Mouse (Mus musculus) stomach, postnatal 0 days (tissue): ENCODE measurements around the gene Add2. TPM values are rescaled to one million over a fixed set of nuclear protein-coding genes. Genes with fewer than 3 reads are reported as not detected.
"Not testable (repeated sequence)": the region's sequence is repeated elsewhere in the genome, so short reads cannot be mapped to it uniquely, and the experiment has no call there.

Experiments
- ATAC-seq: fragments of 200-750 bp; cut with Nextera tagmentation; 2 replicates; pipeline ENCODE4 v1.8.0; 2017; ENCODE audit not compliant: low FRiP score, low TSS enrichment
- DNase-seq: peaks from one replicate; pipeline ENCODE4 v3.0.0-alpha.2; 2016; ENCODE audit warnings: low spot score
- H3K27ac ChIP-seq: fragments of 300-500 bp; sonication (generic); replicated peaks from 2 replicates; pipeline ENCODE4 v1.5.1; 2014; ENCODE audit warnings: mild to moderate bottlenecking, control low read depth
- H3K27me3 ChIP-seq: fragments of 300-500 bp; sonication (generic); 2 replicates; pipeline ENCODE4 v1.6.1; 2014; ENCODE audit warnings: low read length; ENCODE audit not compliant: control insufficient read depth, insufficient read depth
- H3K36me3 ChIP-seq: fragments of 300-500 bp; sonication (generic); 2 replicates; pipeline ENCODE4 v1.6.1; 2014; ENCODE audit warnings: low read length, mixed read lengths; ENCODE audit not compliant: control insufficient read depth, insufficient read depth
- H3K4me1 ChIP-seq: fragments of 300-500 bp; sonication (generic); replicated peaks from 2 replicates; pipeline ENCODE4 v1.6.1; 2014; ENCODE audit warnings: antibody characterized with exemption; ENCODE audit not compliant: control insufficient read depth, insufficient read depth
- H3K4me2 ChIP-seq: fragments of 300-500 bp; sonication (generic); replicated peaks from 2 replicates; pipeline ENCODE4 v1.6.1; 2014; ENCODE audit warnings: low read depth, mild to moderate bottlenecking, control low read depth, moderate library complexity
- H3K4me3 ChIP-seq: fragments of 300-500 bp; sonication (generic); 2 replicates; pipeline ENCODE4 v1.5.1; 2014; ENCODE audit warnings: low read depth, low read length, control low read depth
- H3K9ac ChIP-seq: fragments of 300-500 bp; sonication (generic); 2 replicates; pipeline ENCODE4 v1.6.1; 2014; ENCODE audit warnings: mild to moderate bottlenecking, low read length, control low read depth, mixed read lengths
- H3K9me3 ChIP-seq: fragments of 300-500 bp; sonication (generic); 2 replicates; pipeline ENCODE4 v1.6.1; 2016; ENCODE audit warnings: low read length; ENCODE audit not compliant: control insufficient read depth
- CTCF ChIP-seq: IDR thresholded peaks from 2 replicates; pipeline ENCODE4 v1.5.1; 2016; ENCODE audit warnings: antibody characterized with exemption, low read depth, mild to moderate bottlenecking, moderate library complexity
- EP300 ChIP-seq: optimal IDR thresholded peaks from 2 replicates; pipeline ENCODE3; 2016; ENCODE audit warnings: antibody characterized with exemption
- WGBS: fragments of 180-500 bp; shearing (Covaris S2); extraction: QIAGEN DNeasy Blood & Tissue Kit; methylation state at CpG from one replicate; pipeline ENCODE4 v1.1.7; 2014; 5-methylcytosine and 5-hydroxymethylcytosine counted together
- polyA plus RNA-seq: library from polyadenylated mRNA; unstranded; fragments of >200 nt; fragmentation: Nextera tagmentation; extraction: Ambion mirVana; gene quantifications from 2 replicates; pipeline ENCODE4 v1.2.1, GENCODE M21; 2015

Gene Add2
- polyA plus RNA-seq, 1 experiment from 2014 or later: 2.1 TPM

GRCm38 (mm10) chr6:86004271-86005148 is 24.0 kb upstream of the Add2 start:
- no peaks in the 10 kb centered on the region for H3K36me3 ChIP-seq
- ATAC-seq (peak; percentile 95), DNase-seq (peak; percentile 92)
- no peak overlapping the region for H3K27ac ChIP-seq
- H3K9ac ChIP-seq: no peak overlapping the region
- 7% methylated on average over 18 of the region's 18 CpGs for WGBS
- TF ChIP-seq CTCF: peak; percentile 99
- no peak for TF ChIP-seq EP300
- H3K4me3 ChIP-seq: no peak overlapping the region
- no peaks in the 10 kb centered on the region for H3K4me1 ChIP-seq
- 0 out of 2 replicates have a peak overlapping the region, but pooled peaks have one; percentile 41 for H3K4me2 ChIP-seq
- no peaks in the 10 kb centered on the region for H3K27me3 ChIP-seq
- H3K9me3 ChIP-seq: no peaks in the 10 kb centered on the region

DNA sequence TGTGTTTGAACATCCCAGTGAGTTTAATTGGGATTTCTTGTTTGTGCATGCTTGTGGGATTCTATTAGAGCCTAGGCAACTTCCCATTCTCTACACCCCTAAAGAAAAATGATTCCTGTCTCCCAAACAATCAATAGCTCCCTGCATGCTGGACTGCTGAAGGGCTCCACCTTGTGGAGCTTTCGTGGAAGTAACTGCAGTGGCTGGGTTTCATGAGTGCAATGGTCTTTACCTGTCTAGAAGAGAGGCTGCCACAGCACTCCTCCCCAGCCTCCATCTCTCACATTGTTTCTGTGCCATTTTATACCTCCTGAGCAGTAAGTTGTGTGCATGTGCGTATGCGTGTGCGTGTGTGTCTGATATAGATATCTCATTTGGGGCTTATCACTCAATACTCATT is 18.5 kb upstream of the Add2 start:
- no peak overlapping the region for H3K9ac ChIP-seq
- no peak overlapping the region for H3K4me2 ChIP-seq
- H3K9me3 ChIP-seq: no peaks in the 10 kb centered on the region
- no peaks in the 10 kb centered on the region for H3K27me3 ChIP-seq
- H3K4me3 ChIP-seq: no peak overlapping the region
- no peaks in the 10 kb centered on the region for H3K36me3 ChIP-seq
- peak; percentile 66 for DNase-seq
- no peak overlapping the region for H3K27ac ChIP-seq
- ATAC-seq: no peak; the same call in 1 of the 2 replicates
- H3K4me1 ChIP-seq: no peaks in the 10 kb centered on the region
- WGBS: 30% methylated on average over 4 of the region's 4 CpGs
- TF ChIP-seq CTCF: peak; percentile 88
- no peak for TF ChIP-seq EP300

DNA sequence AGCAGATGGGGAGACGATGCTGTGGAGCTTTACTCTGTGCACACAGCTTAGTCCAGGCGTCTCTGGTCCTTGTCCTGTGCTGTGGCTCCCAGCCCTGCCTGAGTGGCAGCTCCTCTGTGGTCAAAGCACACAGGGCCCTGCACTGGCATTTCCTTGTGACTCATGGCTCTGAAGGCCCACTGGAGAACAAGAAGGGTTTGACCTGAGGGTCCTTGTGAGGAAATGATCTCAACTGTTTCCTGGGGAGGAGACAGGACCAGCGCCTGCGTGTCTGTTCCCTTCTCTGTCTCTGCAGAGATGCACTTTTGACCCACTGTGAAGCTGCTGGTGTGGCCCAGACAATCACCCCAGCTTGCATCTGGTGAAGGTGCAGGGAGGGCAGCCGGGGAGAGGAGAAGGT is 13.7 kb upstream of the Add2 start:
- not testable (repeated sequence) for H3K36me3 ChIP-seq, H3K4me3 ChIP-seq, H3K27ac ChIP-seq, H3K4me1 ChIP-seq, DNase-seq, H3K4me2 ChIP-seq, ATAC-seq, H3K9ac ChIP-seq, H3K9me3 ChIP-seq, H3K27me3 ChIP-seq
- WGBS: 56% methylated on average over 5 of the region's 5 CpGs

GRCm38 (mm10) chr6:86015871-86016270 is 12.6 kb upstream of the Add2 start, which contains the start of gene Figla:
Gene Figla (plus strand): TSS chr6:86016171.
- H3K9me3 ChIP-seq: no peaks in the 10 kb centered on the region
- H3K4me1 ChIP-seq: no peaks in the 10 kb centered on the region
- DNase-seq (no peak), ATAC-seq (no peak)
- no peaks in the 10 kb centered on the region for H3K36me3 ChIP-seq
- no peak within 1 kb of the TSS for H3K9ac ChIP-seq
- no peak within 1 kb of the TSS for H3K4me2 ChIP-seq
- WGBS: 81% methylated on average over 9 of the region's 9 CpGs
- H3K27me3 ChIP-seq: no peaks in the 10 kb centered on the region
- no peak for TF ChIP-seq CTCF
- TF ChIP-seq EP300: no peak
- no peak within 1 kb of the TSS for H3K27ac ChIP-seq
- H3K4me3 ChIP-seq: no peak within 1 kb of the TSS

DNA sequence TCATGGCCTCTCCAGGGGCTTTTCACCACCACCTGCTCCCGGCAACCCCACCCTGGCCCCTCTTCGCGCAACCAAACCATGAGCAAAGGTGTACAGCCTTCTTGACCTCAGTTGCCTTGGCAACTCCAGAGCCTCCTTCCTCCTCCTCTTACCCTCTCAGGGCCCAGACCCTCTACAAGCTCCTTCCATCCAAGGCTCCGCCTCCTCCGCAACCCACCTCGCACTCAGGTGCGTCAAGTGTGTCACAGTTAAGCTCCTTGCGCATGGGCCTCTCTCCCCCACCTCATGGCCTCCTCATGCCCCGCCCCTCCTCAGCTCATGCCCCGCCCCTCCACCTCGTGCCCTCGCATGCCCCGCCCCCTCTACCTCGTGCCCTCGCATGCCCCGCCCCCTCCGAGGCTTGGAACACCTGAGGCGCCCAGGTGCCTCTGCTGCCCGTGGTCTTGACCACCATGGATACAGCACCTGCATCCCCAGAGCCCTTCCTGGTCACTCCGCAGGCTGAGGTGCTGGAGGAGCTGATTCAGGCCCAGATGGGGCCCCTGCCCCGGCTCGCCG is 11.6 kb upstream of the Add2 start:
- no peaks in the 10 kb centered on the region for H3K27me3 ChIP-seq

More for the DNA sequence above, 11.6 kb upstream of the Add2 start:
- Histone ChIP-seq H3K27ac (no peak overlapping the region), H3K9me3 (no peaks in the 10 kb centered on the region), H3K4me3 (no peak overlapping the region), H3K36me3 (no peaks in the 10 kb centered on the region), H3K4me1 (no peaks in the 10 kb centered on the region), H3K9ac (no peak overlapping the region), H3K4me2 (no peak overlapping the region)
- DNase-seq (no peak), ATAC-seq (0 out of 2 replicates have a peak, but pooled peaks have one; percentile 21)
- TF ChIP-seq CTCF (no peak), EP300 (no peak)
- 83% methylated on average over 23 of the region's 23 CpGs for WGBS
